Mouse (Mus musculus): ENCODE results near the gene Etfrf1. TPM values are rescaled to one million over a fixed set of nuclear protein-coding genes. Genes with fewer than 3 reads are reported as not detected.

Etfrf1 gene
- polyA plus RNA-seq, 1 experiment from 2014 or later = 40.1 TPM

DNA sequence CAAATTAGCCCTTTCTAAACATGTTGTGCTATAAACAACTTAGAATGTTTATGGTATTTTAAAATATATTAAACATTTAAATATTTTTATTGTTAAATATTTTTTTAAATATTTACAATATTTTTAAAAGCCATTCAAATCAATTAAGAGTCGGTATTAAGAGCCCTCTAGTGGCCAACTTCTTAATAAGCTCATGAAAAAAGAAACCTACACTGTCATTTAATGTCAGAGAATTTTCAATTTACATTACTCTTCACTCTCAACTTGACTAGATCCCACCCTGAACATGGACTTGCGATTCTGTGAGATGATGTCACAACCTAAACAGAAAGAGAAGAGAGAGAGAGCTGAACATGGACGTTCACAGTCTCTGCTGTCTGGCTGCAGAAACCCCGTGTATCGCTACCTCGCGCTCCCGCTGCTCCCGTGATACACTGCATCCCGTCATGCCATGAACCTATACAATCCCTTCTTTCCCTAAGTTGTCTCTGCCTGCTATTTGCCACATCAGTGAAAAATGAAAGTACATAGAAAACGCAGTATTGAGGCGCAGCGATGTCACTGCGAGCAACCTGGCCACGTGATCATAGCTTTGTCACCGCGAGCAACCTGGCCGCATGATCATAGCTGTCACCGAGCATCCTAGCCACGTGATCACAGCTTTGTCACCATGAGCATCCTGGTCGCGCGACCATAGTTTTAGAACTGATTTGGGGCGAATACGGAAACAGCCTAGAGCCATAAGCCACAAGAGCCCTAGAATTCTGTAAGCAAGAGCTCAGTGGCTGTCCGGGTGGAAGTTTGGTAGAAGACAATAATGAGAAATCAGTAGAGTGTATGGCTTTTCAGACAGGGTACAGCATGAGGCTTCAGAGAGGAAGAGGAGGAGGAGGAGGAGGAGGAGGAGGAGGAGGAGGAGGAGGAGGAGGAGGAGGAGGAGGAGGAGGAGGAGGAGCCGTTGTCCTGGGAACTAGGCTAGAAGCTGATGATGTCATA is 23.5 kb upstream of the Etfrf1 start:
- no peaks in the 10 kb centered on the region for H3K9me3 ChIP-seq (ENCODE audit: control insufficient read depth, low read length)
- peak overlapping the region; percentile 23; the same call in 1 of the 2 replicates for H3K4me2 ChIP-seq (replicated peaks; ENCODE audit: low read depth, low read length)
- H3K4me1 ChIP-seq (replicated peaks; ENCODE audit: control insufficient read depth, insufficient read depth, low read length) = no peaks in the 10 kb centered on the region
- 60% methylated on average over 27 of the region's 27 CpGs for WGBS
- peak overlapping the region; percentile 3; the same call in 1 of the 2 replicates for H3K4me3 ChIP-seq (ENCODE audit: low read depth, low read length)
- DNase-seq (ENCODE audit: low spot score) = peak; percentile 51
- H3K27me3 ChIP-seq (ENCODE audit: control insufficient read depth, insufficient read depth, low read length) = no peaks in the 10 kb centered on the region
- H3K36me3 ChIP-seq (ENCODE audit: control insufficient read depth, insufficient read depth, low read length) = no peaks in the 10 kb centered on the region
- no peak overlapping the region for H3K27ac ChIP-seq (ENCODE audit: low read depth, low read length)
- H3K9ac ChIP-seq (ENCODE audit: low read depth, low read length) = no peak overlapping the region
- ATAC-seq (ENCODE audit: low FRiP score) = no peak; the same call in 1 of the 2 replicates

GRCm38 (mm10) chr6:145193038-145193437 is 17.9 kb upstream of the Etfrf1 start:
- ATAC-seq (ENCODE audit: low FRiP score) = no peak
- Histone ChIP-seq H3K4me1 (replicated peaks; ENCODE audit: control insufficient read depth, insufficient read depth, low read length) (no peaks in the 10 kb centered on the region), H3K9ac (ENCODE audit: low read depth, low read length) (no peak overlapping the region), H3K36me3 (ENCODE audit: control insufficient read depth, insufficient read depth, low read length) (no peaks in the 10 kb centered on the region), H3K27ac (ENCODE audit: low read depth, low read length) (no peak overlapping the region), H3K4me2 (replicated peaks; ENCODE audit: low read depth, low read length) (no peak overlapping the region), H3K27me3 (ENCODE audit: control insufficient read depth, insufficient read depth, low read length) (no peaks in the 10 kb centered on the region), H3K4me3 (ENCODE audit: low read depth, low read length) (no peak overlapping the region), H3K9me3 (ENCODE audit: control insufficient read depth, low read length) (no peaks in the 10 kb centered on the region)
- no peak for DNase-seq (ENCODE audit: low spot score)
- 91% methylated on average over 3 of the region's 3 CpGs for WGBS

DNA sequence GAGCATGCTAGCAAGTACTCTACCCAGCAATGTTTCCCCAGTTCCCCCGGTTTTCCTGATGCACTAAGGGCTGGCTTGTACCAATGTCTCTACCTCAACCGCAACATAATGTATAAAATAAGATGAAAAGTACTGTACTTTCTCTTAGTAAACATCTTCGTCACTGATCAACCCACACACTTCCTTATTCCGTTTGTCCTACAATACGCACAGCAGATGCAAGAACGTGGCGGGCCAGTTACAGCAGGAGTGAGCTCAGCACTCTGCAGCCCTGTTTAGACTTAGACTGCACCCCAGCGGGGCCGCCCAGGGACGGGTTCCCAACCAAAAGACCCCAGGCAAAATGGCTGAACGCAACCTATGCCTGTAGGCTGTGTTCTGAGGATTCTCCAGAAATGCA is 17.5 kb upstream of the Etfrf1 start:
- Histone ChIP-seq H3K27me3 (ENCODE audit: control insufficient read depth, insufficient read depth, low read length) (no peaks in the 10 kb centered on the region), H3K9me3 (ENCODE audit: control insufficient read depth, low read length) (no peaks in the 10 kb centered on the region), H3K4me2 (replicated peaks; ENCODE audit: low read depth, low read length) (no peak overlapping the region), H3K9ac (ENCODE audit: low read depth, low read length) (no peak overlapping the region), H3K4me3 (ENCODE audit: low read depth, low read length) (no peak overlapping the region), H3K27ac (ENCODE audit: low read depth, low read length) (no peak overlapping the region), H3K36me3 (ENCODE audit: control insufficient read depth, insufficient read depth, low read length) (no peaks in the 10 kb centered on the region), H3K4me1 (replicated peaks; ENCODE audit: control insufficient read depth, insufficient read depth, low read length) (no peaks in the 10 kb centered on the region)
- DNase-seq (ENCODE audit: low spot score) = no peak
- no peak for ATAC-seq (ENCODE audit: low FRiP score)
- 86% methylated on average over 11 of the region's 11 CpGs for WGBS

- H3K27ac ChIP-seq (ENCODE audit: low read depth, low read length) = no peak overlapping the region
- H3K4me1 ChIP-seq (replicated peaks; ENCODE audit: control insufficient read depth, insufficient read depth, low read length) = no peaks in the 10 kb centered on the region
- DNase-seq (ENCODE audit: low spot score) (no peak), ATAC-seq (ENCODE audit: low FRiP score) (no peak)
- no peaks in the 10 kb centered on the region for H3K36me3 ChIP-seq (ENCODE audit: control insufficient read depth, insufficient read depth, low read length)
- WGBS = 93% methylated on average over 8 of the region's 8 CpGs
- H3K4me2 ChIP-seq (replicated peaks; ENCODE audit: low read depth, low read length) = no peak overlapping the region
- no peaks in the 10 kb centered on the region for H3K27me3 ChIP-seq (ENCODE audit: control insufficient read depth, insufficient read depth, low read length)
- H3K4me3 ChIP-seq (ENCODE audit: low read depth, low read length) = no peak overlapping the region
- H3K9me3 ChIP-seq (ENCODE audit: control insufficient read depth, low read length) = no peaks in the 10 kb centered on the region
- no peak overlapping the region for H3K9ac ChIP-seq (ENCODE audit: low read depth, low read length)
Observed at GRCm38 (mm10) chr6:145197949-145198686, 12.8 kb upstream of the Etfrf1 start.

DNA sequence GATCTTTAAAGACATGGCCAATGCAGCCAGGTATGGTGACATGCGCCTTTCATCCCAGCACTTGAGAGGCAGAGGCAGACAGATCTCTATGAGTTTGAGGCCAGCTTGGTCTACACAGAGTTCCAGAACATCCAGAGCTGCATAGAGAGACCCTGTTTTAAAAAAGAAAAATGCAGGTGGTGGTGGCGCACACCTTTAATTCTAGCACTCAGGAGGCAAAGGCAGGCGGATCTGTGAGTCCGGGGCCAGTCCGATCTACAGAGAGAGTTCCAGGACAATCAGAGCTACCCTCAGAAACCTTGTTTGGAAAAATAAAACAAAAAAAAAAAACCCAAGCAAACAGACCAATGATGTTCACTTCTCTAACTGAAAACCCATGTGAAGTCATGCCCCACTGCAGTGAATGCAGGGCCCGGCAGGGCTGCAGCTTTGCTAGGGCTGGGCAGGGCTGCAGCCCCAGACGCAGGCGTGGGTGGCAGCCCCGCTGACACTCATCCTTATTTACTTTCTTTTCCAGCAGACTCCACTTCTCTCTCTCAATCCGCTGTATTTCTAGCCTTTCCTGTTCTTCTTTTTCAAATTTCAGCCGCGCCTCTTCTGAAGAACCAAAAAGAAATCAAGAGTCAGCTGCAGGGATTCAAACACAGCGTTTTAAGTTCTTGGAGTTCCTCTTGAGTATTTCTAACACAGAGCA is 8.4 kb upstream of the Etfrf1 start:
- no peaks in the 10 kb centered on the region for H3K27me3 ChIP-seq (ENCODE audit: control insufficient read depth, insufficient read depth, low read length)
- no peaks in the 10 kb centered on the region for H3K4me1 ChIP-seq (replicated peaks; ENCODE audit: control insufficient read depth, insufficient read depth, low read length)
- WGBS = 85% methylated on average over 13 of the region's 13 CpGs
- ATAC-seq (ENCODE audit: low FRiP score) (no peak), DNase-seq (ENCODE audit: low spot score) (no peak)
- no peak overlapping the region for H3K9ac ChIP-seq (ENCODE audit: low read depth, low read length)
- H3K27ac ChIP-seq (ENCODE audit: low read depth, low read length) = no peak overlapping the region
- no peaks in the 10 kb centered on the region for H3K36me3 ChIP-seq (ENCODE audit: control insufficient read depth, insufficient read depth, low read length)
- no peak overlapping the region for H3K4me2 ChIP-seq (replicated peaks; ENCODE audit: low read depth, low read length)
- H3K4me3 ChIP-seq (ENCODE audit: low read depth, low read length) = no peak overlapping the region
- H3K9me3 ChIP-seq (ENCODE audit: control insufficient read depth, low read length) = no peaks in the 10 kb centered on the region

GRCm38 (mm10) chr6:145204440-145204839 is 6.5 kb upstream of the Etfrf1 start:
- H3K4me3 ChIP-seq (ENCODE audit: low read depth, low read length) = no peak overlapping the region
- no peak for DNase-seq (ENCODE audit: low spot score)
- no peak for ATAC-seq (ENCODE audit: low FRiP score)
- H3K27ac ChIP-seq (ENCODE audit: low read depth, low read length) = no peak overlapping the region
- 95% methylated on average over 6 of the region's 6 CpGs for WGBS
- no peaks in the 10 kb centered on the region for H3K9me3 ChIP-seq (ENCODE audit: control insufficient read depth, low read length)
- H3K36me3 ChIP-seq (ENCODE audit: control insufficient read depth, insufficient read depth, low read length) = no peaks in the 10 kb centered on the region
- no peaks in the 10 kb centered on the region for H3K4me1 ChIP-seq (replicated peaks; ENCODE audit: control insufficient read depth, insufficient read depth, low read length)
- H3K27me3 ChIP-seq (ENCODE audit: control insufficient read depth, insufficient read depth, low read length) = no peaks in the 10 kb centered on the region
- H3K9ac ChIP-seq (ENCODE audit: low read depth, low read length) = no peak overlapping the region
- no peak overlapping the region for H3K4me2 ChIP-seq (replicated peaks; ENCODE audit: low read depth, low read length)

DNA sequence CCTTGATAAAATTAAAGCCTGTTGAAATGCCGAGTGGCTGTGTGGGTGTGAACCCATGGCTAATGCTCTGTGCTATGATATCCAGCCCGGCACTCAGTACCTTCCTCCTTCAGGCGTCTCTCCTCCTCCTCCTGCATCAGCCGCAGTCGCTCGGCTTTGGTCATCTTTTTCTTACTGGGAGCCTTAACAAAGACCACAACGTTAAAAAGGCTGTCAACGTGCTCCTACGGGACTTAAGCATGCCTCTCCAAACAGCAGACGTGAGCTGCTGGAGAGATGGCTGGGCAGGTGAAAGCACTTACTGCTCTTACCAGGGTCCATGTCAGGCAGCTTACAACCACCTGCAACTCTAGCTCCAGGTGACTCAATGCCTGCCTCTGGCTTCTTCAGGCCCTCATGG is 5.8 kb upstream of the Etfrf1 start:
- 73% methylated on average over 10 of the region's 10 CpGs for WGBS
- Histone ChIP-seq H3K36me3 (ENCODE audit: control insufficient read depth, insufficient read depth, low read length) (no peaks in the 10 kb centered on the region), H3K4me1 (replicated peaks; ENCODE audit: control insufficient read depth, insufficient read depth, low read length) (no peaks in the 10 kb centered on the region), H3K4me2 (replicated peaks; ENCODE audit: low read depth, low read length) (no peak overlapping the region), H3K27me3 (ENCODE audit: control insufficient read depth, insufficient read depth, low read length) (no peaks in the 10 kb centered on the region), H3K27ac (ENCODE audit: low read depth, low read length) (no peak overlapping the region), H3K9me3 (ENCODE audit: control insufficient read depth, low read length) (no peaks in the 10 kb centered on the region), H3K9ac (ENCODE audit: low read depth, low read length) (no peak overlapping the region), H3K4me3 (ENCODE audit: low read depth, low read length) (no peak overlapping the region)
- no peak for ATAC-seq (ENCODE audit: low FRiP score)
- no peak for DNase-seq (ENCODE audit: low spot score)

DNA sequence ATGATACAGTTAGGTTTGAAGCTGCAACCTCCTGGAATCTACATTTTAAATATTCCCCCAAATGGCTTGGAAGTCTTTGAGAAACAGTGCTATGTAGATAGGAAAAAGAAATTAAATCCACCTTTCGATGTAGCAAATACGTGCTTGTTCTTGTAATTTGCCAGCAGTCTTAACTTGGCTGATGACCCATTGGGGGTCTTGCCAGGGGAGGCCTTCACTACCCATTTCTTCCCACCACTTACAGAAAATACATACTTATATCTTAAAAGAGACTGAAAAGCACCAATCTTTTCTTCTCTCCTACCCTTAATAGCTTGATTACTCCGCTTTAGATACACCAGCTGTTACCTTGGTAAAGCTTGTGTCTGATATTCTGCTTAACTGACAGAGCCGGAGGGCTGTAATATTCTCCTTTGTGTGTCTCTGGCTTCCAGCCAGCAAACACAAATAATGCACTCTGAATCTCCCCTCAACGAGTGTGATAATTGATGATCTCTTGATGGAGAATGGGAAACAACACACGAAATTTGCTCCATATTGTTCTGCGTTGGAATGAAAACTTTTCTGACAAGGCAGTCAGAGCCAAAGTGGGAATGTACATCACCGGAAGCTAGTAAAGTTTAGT is 766 bp upstream of the Etfrf1 start:
- 41% methylated on average over 8 of the region's 8 CpGs for WGBS
- no peak overlapping the region; the same call in 1 of the 2 replicates for H3K27ac ChIP-seq (ENCODE audit: low read depth, low read length)
- peak; percentile 3; the same call in 1 of the 2 replicates for ATAC-seq (ENCODE audit: low FRiP score)

More for the DNA sequence above, 766 bp upstream of the Etfrf1 start:
- no peaks in the 10 kb centered on the region for H3K4me1 ChIP-seq (replicated peaks; ENCODE audit: control insufficient read depth, insufficient read depth, low read length)
- peak overlapping the region; percentile 77 for H3K4me3 ChIP-seq (ENCODE audit: low read depth, low read length)
- no peaks in the 10 kb centered on the region for H3K27me3 ChIP-seq (ENCODE audit: control insufficient read depth, insufficient read depth, low read length)
- peak overlapping the region; percentile 68 for H3K4me2 ChIP-seq (replicated peaks; ENCODE audit: low read depth, low read length)
- no peak for DNase-seq (ENCODE audit: low spot score)
- no peak overlapping the region for H3K9ac ChIP-seq (ENCODE audit: low read depth, low read length)
- H3K9me3 ChIP-seq (ENCODE audit: control insufficient read depth, low read length) = no peaks in the 10 kb centered on the region
- no peaks in the 10 kb centered on the region for H3K36me3 ChIP-seq (ENCODE audit: control insufficient read depth, insufficient read depth, low read length)
